Mouse (Mus musculus) forebrain, embryonic 14.5 days (tissue): ENCODE measurements around the gene Mpv17l2. TPM values are rescaled to one million over a fixed set of nuclear protein-coding genes. Genes with fewer than 3 reads are reported as not detected.

Source experiments
- ATAC-seq: fragments of 200-750 bp; cut with Nextera tagmentation; 2 replicates; pipeline ENCODE4 v1.8.0; 2017; ENCODE audit warnings: mild to moderate bottlenecking, moderate library complexity
- DNase-seq: peaks from one replicate; pipeline ENCODE4 v3.0.0-alpha.2; 2015; ENCODE audit warnings: low spot score
- H3K27ac ChIP-seq: fragments of 300-500 bp; sonication (generic); 2 replicates; pipeline ENCODE4 v1.5.1; 2014; ENCODE audit warnings: low read depth, mild to moderate bottlenecking, control low read depth, low read length, moderate library complexity
- H3K27me3 ChIP-seq: fragments of 300-500 bp; sonication (generic); replicated peaks from 2 replicates; pipeline ENCODE4 v1.6.1; 2014; ENCODE audit warnings: low read length, control low read depth, mixed read lengths; ENCODE audit not compliant: control insufficient read depth, insufficient read depth
- H3K36me3 ChIP-seq: fragments of 300-500 bp; sonication (generic); 2 replicates; pipeline ENCODE4 v1.6.1; 2014; ENCODE audit warnings: low read length, control low read depth; ENCODE audit not compliant: control insufficient read depth, insufficient read depth
- H3K4me1 ChIP-seq: fragments of 300-500 bp; sonication (generic); 2 replicates; pipeline ENCODE4 v1.6.1; 2014; ENCODE audit warnings: antibody characterized with exemption, low read length, control low read depth; ENCODE audit not compliant: control insufficient read depth, insufficient read depth
- H3K4me2 ChIP-seq: fragments of 300-500 bp; sonication (generic); 2 replicates; pipeline ENCODE4 v1.6.1; 2014; ENCODE audit warnings: mild to moderate bottlenecking, control low read depth, low read length
- H3K4me3 ChIP-seq: fragments of 300-500 bp; sonication (generic); 2 replicates; pipeline ENCODE4 v1.5.1; 2014; ENCODE audit warnings: low read depth, low read length, control low read depth
- H3K9ac ChIP-seq: fragments of 300-500 bp; sonication (generic); 2 replicates; pipeline ENCODE4 v1.6.1; 2014; ENCODE audit warnings: mild to moderate bottlenecking, low read length, control low read depth, moderate library complexity
- H3K9me3 ChIP-seq: fragments of 300-500 bp; sonication (generic); replicated peaks from 2 replicates; pipeline ENCODE4 v1.6.1; 2016; ENCODE audit warnings: low read length, control low read depth, mixed read lengths; ENCODE audit not compliant: control insufficient read depth
- WGBS: fragments of 180-500 bp; shearing (Covaris S2); extraction: QIAGEN DNeasy Blood & Tissue Kit; methylation state at CpG from one replicate; pipeline ENCODE4 v1.1.7; 2014; 5-methylcytosine and 5-hydroxymethylcytosine counted together
- microRNA-seq: library from miRNA; unstranded; fragments of <30 nt; microRNA quantifications from one replicate; pipeline ENCODE4, GENCODE M21; 2016
- polyA plus RNA-seq: library from polyadenylated mRNA; unstranded; fragments of >200 nt; fragmentation: Nextera tagmentation; extraction: Ambion mirVana; gene quantifications from 2 replicates; pipeline ENCODE4 v1.2.1, GENCODE M21; 2014

Gene Mpv17l2
- polyA plus RNA-seq, 1 experiment from 2014 or later: 60.8 TPM

DNA sequence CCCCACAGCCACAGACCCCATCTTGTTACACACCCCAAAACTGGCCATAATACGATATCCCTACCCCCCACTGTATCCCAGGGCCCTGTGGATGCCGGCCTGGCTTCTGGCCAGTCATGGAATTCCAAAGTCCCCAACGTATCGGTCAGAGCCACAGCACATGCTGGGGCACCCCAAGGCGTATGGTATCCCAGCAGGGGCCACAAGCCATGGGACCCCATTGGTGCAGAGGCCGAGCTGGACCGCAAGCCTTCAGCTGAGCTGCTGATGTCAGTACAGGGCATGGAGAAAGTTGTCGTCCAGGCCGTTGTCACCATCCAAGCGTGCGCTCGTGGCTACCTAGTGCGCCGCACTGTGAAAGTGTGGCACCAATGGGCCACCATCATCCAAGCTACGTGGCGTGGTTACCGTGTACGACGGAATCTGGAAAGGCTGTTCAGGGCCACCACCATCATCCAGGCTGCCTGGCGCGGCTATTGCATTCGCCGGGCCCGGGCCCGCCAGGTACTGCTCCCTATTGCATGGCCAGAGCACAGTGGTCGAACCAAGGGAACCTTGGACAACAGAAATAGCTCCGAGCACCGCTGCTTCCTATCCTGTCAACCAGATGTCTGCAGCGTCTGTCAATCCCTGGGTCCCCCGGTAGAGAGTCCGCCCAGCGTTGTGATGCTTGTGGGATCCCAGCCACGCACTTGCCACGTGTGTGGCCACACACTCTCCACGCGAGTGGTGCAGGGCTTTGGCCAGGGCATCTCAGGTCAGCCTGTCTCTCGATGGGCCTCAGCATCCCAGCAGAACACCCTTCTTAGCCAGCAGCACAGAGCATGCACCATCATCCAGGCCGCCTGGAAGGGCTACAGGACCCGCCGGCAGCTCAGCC, 44.0 kb downstream of the Mpv17l2 start:
- H3K4me3 ChIP-seq: no peak overlapping the region
- WGBS: 86% methylated on average over 40 of the region's 40 CpGs
- no peak overlapping the region for H3K27ac ChIP-seq
- H3K27me3 ChIP-seq: no peaks in the 10 kb centered on the region
- no peak overlapping the region for H3K9ac ChIP-seq
- H3K9me3 ChIP-seq: no peaks in the 10 kb centered on the region
- ATAC-seq: no peak
- H3K4me2 ChIP-seq: no peak overlapping the region
- DNase-seq: no peak
- H3K36me3 ChIP-seq: no peaks in the 10 kb centered on the region
- H3K4me1 ChIP-seq: no peaks in the 10 kb centered on the region

DNA sequence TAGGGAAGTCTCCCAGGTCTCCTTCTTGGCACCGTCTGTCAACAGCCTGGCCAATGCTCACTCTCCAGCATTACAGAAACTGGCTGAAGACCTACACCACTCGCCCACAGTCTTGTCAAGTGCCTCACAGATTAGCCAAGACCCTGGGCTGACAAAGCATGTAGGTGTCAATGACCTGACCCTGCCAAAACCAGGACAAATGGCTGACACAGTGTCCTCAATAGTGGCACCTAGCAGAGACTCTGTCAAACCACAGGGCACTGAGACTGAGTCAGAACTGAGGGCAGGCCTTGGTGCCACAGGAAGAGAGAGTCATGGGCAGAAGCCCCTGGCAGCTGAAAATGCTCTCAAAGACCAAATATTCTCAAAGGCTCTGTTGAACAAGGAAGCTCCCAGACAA, 45.7 kb downstream of the Mpv17l2 start:
- DNase-seq: no peak
- no peak for ATAC-seq
- H3K9ac ChIP-seq: no peak overlapping the region
- no peak overlapping the region for H3K4me2 ChIP-seq
- H3K4me1 ChIP-seq: no peaks in the 10 kb centered on the region
- H3K4me3 ChIP-seq: no peak overlapping the region
- H3K9me3 ChIP-seq: no peaks in the 10 kb centered on the region
- 76% methylated on average over 2 of the region's 2 CpGs for WGBS
- no peak overlapping the region for H3K27ac ChIP-seq
- no peaks in the 10 kb centered on the region for H3K36me3 ChIP-seq
- H3K27me3 ChIP-seq: no peaks in the 10 kb centered on the region

DNA sequence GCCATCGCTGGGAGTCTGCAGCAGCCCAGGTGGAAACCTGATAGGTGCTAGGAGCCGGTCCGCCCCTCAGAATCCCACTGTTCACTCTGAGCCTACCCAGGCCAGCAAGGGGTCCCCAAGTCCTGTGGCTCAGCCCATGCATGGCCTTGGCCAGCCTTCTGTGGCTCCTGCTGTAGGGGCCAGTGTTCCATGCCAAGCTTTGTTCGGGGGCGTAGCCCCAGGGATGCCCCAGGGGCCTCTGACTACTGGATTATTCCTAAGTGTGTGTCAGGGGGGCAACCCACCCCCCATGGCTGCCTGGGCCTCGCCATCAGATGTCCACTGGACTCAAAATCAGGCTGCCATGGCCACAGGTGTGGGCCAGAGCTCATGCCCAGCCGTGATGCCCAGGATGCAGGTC, 46.8 kb downstream of the Mpv17l2 start:
- DNase-seq (no peak), ATAC-seq (no peak)
- no peak overlapping the region for H3K4me2 ChIP-seq
- no peaks in the 10 kb centered on the region for H3K36me3 ChIP-seq
- H3K9ac ChIP-seq: no peak overlapping the region
- H3K27me3 ChIP-seq: no peaks in the 10 kb centered on the region
- H3K27ac ChIP-seq: no peak overlapping the region
- 82% methylated on average over 7 of the region's 7 CpGs for WGBS
- H3K4me1 ChIP-seq: no peaks in the 10 kb centered on the region
- no peak overlapping the region for H3K4me3 ChIP-seq
- H3K9me3 ChIP-seq: no peaks in the 10 kb centered on the region

DNA sequence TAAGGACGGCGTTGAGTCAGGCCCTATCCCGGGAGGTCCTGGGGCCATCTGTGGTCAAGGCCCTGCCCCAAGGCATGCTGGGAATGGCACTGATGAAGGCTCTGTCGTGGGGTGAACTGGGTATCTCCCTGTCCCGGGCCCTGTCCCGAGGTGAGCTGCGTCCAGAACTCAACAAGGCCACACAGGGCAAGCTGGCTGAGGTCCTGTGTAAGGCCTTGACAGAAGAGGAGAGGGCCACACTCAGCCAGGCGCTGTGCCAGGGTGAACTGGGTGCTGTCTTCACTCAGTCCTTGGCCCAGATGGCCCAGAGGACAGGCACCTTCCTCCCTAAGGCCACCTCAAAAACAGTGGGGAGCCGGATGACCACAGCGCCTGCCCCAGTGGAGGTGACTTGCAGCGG, 49.7 kb downstream of the Mpv17l2 start:
- Histone ChIP-seq H3K4me3 (no peak overlapping the region), H3K27me3 (no peaks in the 10 kb centered on the region), H3K4me2 (no peak overlapping the region), H3K36me3 (no peaks in the 10 kb centered on the region), H3K27ac (no peak overlapping the region), H3K9me3 (no peaks in the 10 kb centered on the region), H3K9ac (no peak overlapping the region), H3K4me1 (no peaks in the 10 kb centered on the region)
- DNase-seq: no peak
- WGBS: 90% methylated on average over 11 of the region's 11 CpGs
- no peak for ATAC-seq

DNA sequence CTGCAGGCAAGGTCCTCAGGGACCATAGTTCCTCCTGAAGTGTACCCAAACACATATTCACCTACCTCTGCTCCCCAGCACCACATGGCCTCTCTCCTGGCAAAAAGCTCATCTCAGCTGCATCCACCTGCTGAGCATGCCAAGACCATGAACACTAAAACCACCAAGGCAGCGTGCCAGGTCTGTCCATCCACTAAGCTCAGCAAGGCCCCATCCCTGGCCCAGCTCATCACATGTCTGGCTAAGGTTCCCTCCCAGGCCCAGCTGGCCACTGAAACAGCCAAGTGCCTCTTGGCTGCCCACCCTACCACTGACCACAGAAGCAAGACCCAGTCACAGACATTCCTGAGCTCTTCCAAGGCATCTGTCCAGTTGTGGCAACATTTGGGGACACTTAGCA, 50.5 kb downstream of the Mpv17l2 start:
- DNase-seq (no peak), ATAC-seq (no peak)
- no peaks in the 10 kb centered on the region for H3K4me1 ChIP-seq
- H3K36me3 ChIP-seq: no peaks in the 10 kb centered on the region
- H3K9me3 ChIP-seq: no peaks in the 10 kb centered on the region
- no peak overlapping the region for H3K9ac ChIP-seq
- no peak overlapping the region for H3K4me2 ChIP-seq
- no peaks in the 10 kb centered on the region for H3K27me3 ChIP-seq
- no peak overlapping the region for H3K4me3 ChIP-seq
- WGBS: 93% methylated on average over 1 of the region's 1 CpGs
- no peak overlapping the region for H3K27ac ChIP-seq

GRCm38 (mm10) chr8:70709794-70710193, 51.0 kb downstream of the Mpv17l2 start:
- H3K27me3 ChIP-seq: no peaks in the 10 kb centered on the region
- no peaks in the 10 kb centered on the region for H3K9me3 ChIP-seq
- ATAC-seq (no peak), DNase-seq (no peak)
- 89% methylated on average over 9 of the region's 9 CpGs for WGBS
- no peak overlapping the region for H3K4me2 ChIP-seq
- no peaks in the 10 kb centered on the region for H3K36me3 ChIP-seq
- H3K27ac ChIP-seq: no peak overlapping the region
- no peaks in the 10 kb centered on the region for H3K4me1 ChIP-seq
- H3K9ac ChIP-seq: no peak overlapping the region
- H3K4me3 ChIP-seq: no peak overlapping the region

Small RNAs within 50 kb of the gene (microRNA-seq; reads per million reads assigned to microRNA genes)
- 0.66 reads per million for gene Mir7240

Other genes with a start within 250 kb of the Mpv17l2 start
- gene Fkbp8, start 233.2 kb downstream of the Mpv17l2 start, polyA plus RNA-seq: 363 and 380 TPM in 2 replicates
- 49.1 and 57.9 TPM in 2 replicates for gene Kxd1, start 233.0 kb downstream of the Mpv17l2 start, polyA plus RNA-seq
- gene Ell, start 221.5 kb downstream of the Mpv17l2 start, polyA plus RNA-seq: 15.1 TPM in 2 replicates
- gene Isyna1, start 166.6 kb downstream of the Mpv17l2 start, polyA plus RNA-seq: 59.0 and 75.1 TPM in 2 replicates
- gene Ssbp4, start 152.1 kb downstream of the Mpv17l2 start, polyA plus RNA-seq: 135 and 147 TPM in 2 replicates
- 0.89 and 1.9 TPM in 2 replicates for gene Lrrc25, start 144.8 kb downstream of the Mpv17l2 start, polyA plus RNA-seq
- 0.16 and 0.20 TPM in 2 replicates for gene Gdf15, start 128.5 kb downstream of the Mpv17l2 start, polyA plus RNA-seq
- 85.7 and 101 TPM in 2 replicates for gene Pgpep1, start 100.6 kb downstream of the Mpv17l2 start, polyA plus RNA-seq
- 200 and 220 TPM in 2 replicates for gene Lsm4, start 87.7 kb downstream of the Mpv17l2 start, polyA plus RNA-seq
- 87.2 and 94.0 TPM in 2 replicates for gene Jund, start 62.0 kb downstream of the Mpv17l2 start, polyA plus RNA-seq
- 0.06 and 0.10 TPM in 2 replicates for gene Iqcn, start 57.5 kb downstream of the Mpv17l2 start, polyA plus RNA-seq
- gene Gm3336, start 42.4 kb downstream of the Mpv17l2 start, polyA plus RNA-seq: not detected in 2 replicates
- not detected in 2 replicates for gene Pde4c, start 37.2 kb downstream of the Mpv17l2 start, polyA plus RNA-seq
- 330 and 371 TPM in 2 replicates for gene Rab3a, start 6.3 kb downstream of the Mpv17l2 start, polyA plus RNA-seq
- gene Pik3r2, start 15.8 kb upstream of the Mpv17l2 start, polyA plus RNA-seq: 57.9 and 84.9 TPM in 2 replicates
- gene Mast3, start 44.1 kb upstream of the Mpv17l2 start, polyA plus RNA-seq: 15.5 and 18.6 TPM in 2 replicates
- 0.22 TPM in 1 of 2 replicates, not detected in the other for gene Il12rb1, start 47.5 kb upstream of the Mpv17l2 start, polyA plus RNA-seq
- 6.8 and 7.4 TPM in 2 replicates for gene Arrdc2, start 78.8 kb upstream of the Mpv17l2 start, polyA plus RNA-seq
- 7.3 and 11.3 TPM in 2 replicates for gene Kcnn1, start 102.3 kb upstream of the Mpv17l2 start, polyA plus RNA-seq
- 177 and 182 TPM in 2 replicates for gene Ccdc124, start 113.0 kb upstream of the Mpv17l2 start, polyA plus RNA-seq
- gene Slc5a5, start 131.8 kb upstream of the Mpv17l2 start, polyA plus RNA-seq: 0.60 and 0.89 TPM in 2 replicates
- 2,846 and 4,258 TPM in 2 replicates for gene Rpl18a, start 136.5 kb upstream of the Mpv17l2 start, polyA plus RNA-seq
- 33.9 and 50.8 TPM in 2 replicates for gene Map1s, start 145.0 kb upstream of the Mpv17l2 start, polyA plus RNA-seq